Mouse (Mus musculus): ENCODE data around the gene Tmem160.

- TF ChIP-seq CTCF (IDR thresholded peaks at IDR 0.05; ENCODE audit: low read depth) = no peak
- TF ChIP-seq EP300 (IDR thresholded peaks at IDR 0.05; ENCODE audit: low read depth) = no peak
These were observed 11.3 kb upstream of the Tmem160 start for GRCm38 (mm10) chr7:16441241-16441640.

All from heart, postnatal 0 days (tissue).